Mouse (Mus musculus): ENCODE measurements around the gene Igfbp2.
A peak's percentile ranks its signal among the peaks of the same experiment; 100 is the strongest.

Igfbp2 gene

GRCm38 (mm10) chr1:72855729-72856128 is 31.4 kb downstream of the Igfbp2 start:
- DNase-seq (ENCODE audit: low spot score in 2 of 2) = no peak

GRCm38 (mm10) chr1:72856209-72856909 is 32.1 kb downstream of the Igfbp2 start:
- no peak for DNase-seq (ENCODE audit: low spot score in 2 of 2)

GRCm38 (mm10) chr1:72857142-72857541 is 32.8 kb downstream of the Igfbp2 start:
- no peak for DNase-seq (ENCODE audit: low spot score in 2 of 2)

- no peak for DNase-seq (ENCODE audit: low spot score in 2 of 2)
Measured at GRCm38 (mm10) chr1:72857631-72858030, 33.3 kb downstream of the Igfbp2 start.

- DNase-seq (ENCODE audit: low spot score in 2 of 2) = no peak
Measured at GRCm38 (mm10) chr1:72858286-72858685, 34.0 kb downstream of the Igfbp2 start.

GRCm38 (mm10) chr1:72858874-72859273 is 34.6 kb downstream of the Igfbp2 start:
- no peak for DNase-seq (ENCODE audit: low spot score in 2 of 2)

GRCm38 (mm10) chr1:72859963-72860362 is 35.7 kb downstream of the Igfbp2 start:
- DNase-seq (ENCODE audit: low spot score in 2 of 2) = no peak

- no peak for DNase-seq (ENCODE audit: low spot score in 2 of 2)
Measured at GRCm38 (mm10) chr1:72860502-72860901, 36.2 kb downstream of the Igfbp2 start.

- DNase-seq (ENCODE audit: low spot score in 2 of 2) = no peak
Measured at GRCm38 (mm10) chr1:72861702-72862101, 37.4 kb downstream of the Igfbp2 start.

GRCm38 (mm10) chr1:72862248-72862647 is 37.9 kb downstream of the Igfbp2 start:
- DNase-seq (ENCODE audit: low spot score in 2 of 2) = no peak

GRCm38 (mm10) chr1:72863692-72864091 is 39.4 kb downstream of the Igfbp2 start:
- no peak for DNase-seq (ENCODE audit: low spot score in 2 of 2)

GRCm38 (mm10) chr1:72864272-72864671 is 40.0 kb downstream of the Igfbp2 start:
- no peak for DNase-seq (ENCODE audit: low spot score in 2 of 2)

- DNase-seq (ENCODE audit: low spot score in 2 of 2) = peak in 1 of 2 experiments; percentile 17
Measured at GRCm38 (mm10) chr1:72865900-72866299, 41.6 kb downstream of the Igfbp2 start.

GRCm38 (mm10) chr1:72866417-72866816 is 42.1 kb downstream of the Igfbp2 start:
- no peak for DNase-seq (ENCODE audit: low spot score in 2 of 2)

- no peak for DNase-seq (ENCODE audit: low spot score in 2 of 2)
Measured at GRCm38 (mm10) chr1:72867346-72867745, 43.0 kb downstream of the Igfbp2 start.

- DNase-seq (ENCODE audit: low spot score in 2 of 2) = no peak
Measured at GRCm38 (mm10) chr1:72868429-72869215, 44.3 kb downstream of the Igfbp2 start.

GRCm38 (mm10) chr1:72869275-72869674 is 45.0 kb downstream of the Igfbp2 start:
- no peak for DNase-seq (ENCODE audit: low spot score in 2 of 2)

- DNase-seq (ENCODE audit: low spot score in 2 of 2) = peak; percentile 17 to 38
Measured at GRCm38 (mm10) chr1:72869681-72870614, 45.6 kb downstream of the Igfbp2 start.

GRCm38 (mm10) chr1:72870615-72871336 is 46.5 kb downstream of the Igfbp2 start:
- no peak for DNase-seq (ENCODE audit: low spot score in 2 of 2)

GRCm38 (mm10) chr1:72871337-72871696 is 47.0 kb downstream of the Igfbp2 start:
- no peak for DNase-seq (ENCODE audit: low spot score in 2 of 2)

- DNase-seq (ENCODE audit: low spot score in 2 of 2) = no peak
Measured at GRCm38 (mm10) chr1:72871697-72872411, 47.6 kb downstream of the Igfbp2 start.
